Mouse (Mus musculus): ENCODE results near the gene U2af1.
"Not testable (repeated sequence)": the region's sequence is repeated elsewhere in the genome, so short reads cannot be mapped to it uniquely, and the experiment has no call there.

U2af1 gene

GRCm38 (mm10) chr17:31658468-31659185 lies at the start of gene U2af1:
TSS of gene U2af1 (minus strand) at chr17:31658892.
- DNase-seq (ENCODE audit: low read depth, low spot score): peak; percentile 96

DNA sequence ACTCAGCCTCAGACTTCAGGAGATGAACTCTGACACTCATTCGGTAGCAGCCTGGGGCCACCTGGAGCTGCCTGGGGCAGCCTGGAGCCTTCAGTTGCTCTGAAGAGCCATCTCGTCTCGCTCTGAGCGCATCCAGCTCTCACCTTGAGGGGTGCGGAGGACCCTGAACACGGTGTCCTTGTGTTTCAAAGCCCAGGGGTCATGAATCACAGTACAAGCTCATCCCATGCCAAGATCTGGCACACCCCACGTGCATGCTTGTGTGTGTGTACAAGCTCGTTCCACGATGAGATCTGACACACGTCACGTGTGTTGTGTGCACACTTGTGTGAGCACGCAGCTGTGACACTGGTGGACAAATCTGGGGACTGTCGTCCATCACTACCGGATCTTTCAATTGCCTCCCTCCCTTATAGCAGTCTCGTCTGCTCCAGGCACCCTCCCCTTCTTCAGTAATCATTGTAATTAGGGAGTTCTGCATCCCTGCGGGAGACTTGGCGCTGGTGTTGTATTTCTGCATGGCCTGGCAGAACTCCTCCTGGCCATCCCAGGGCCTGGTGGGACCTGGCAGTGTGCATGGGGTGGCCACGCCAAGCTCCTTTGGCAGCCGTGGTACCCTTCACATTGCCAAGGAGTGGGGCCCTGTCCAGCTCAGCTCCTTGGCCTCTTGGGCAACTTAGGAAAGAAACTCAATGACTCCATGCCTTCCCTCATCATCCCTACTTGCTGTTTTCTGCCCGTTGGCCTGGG lies 46.8 kb upstream of the U2af1 start:
- no peak for DNase-seq (ENCODE audit: low read depth, low spot score)

DNA sequence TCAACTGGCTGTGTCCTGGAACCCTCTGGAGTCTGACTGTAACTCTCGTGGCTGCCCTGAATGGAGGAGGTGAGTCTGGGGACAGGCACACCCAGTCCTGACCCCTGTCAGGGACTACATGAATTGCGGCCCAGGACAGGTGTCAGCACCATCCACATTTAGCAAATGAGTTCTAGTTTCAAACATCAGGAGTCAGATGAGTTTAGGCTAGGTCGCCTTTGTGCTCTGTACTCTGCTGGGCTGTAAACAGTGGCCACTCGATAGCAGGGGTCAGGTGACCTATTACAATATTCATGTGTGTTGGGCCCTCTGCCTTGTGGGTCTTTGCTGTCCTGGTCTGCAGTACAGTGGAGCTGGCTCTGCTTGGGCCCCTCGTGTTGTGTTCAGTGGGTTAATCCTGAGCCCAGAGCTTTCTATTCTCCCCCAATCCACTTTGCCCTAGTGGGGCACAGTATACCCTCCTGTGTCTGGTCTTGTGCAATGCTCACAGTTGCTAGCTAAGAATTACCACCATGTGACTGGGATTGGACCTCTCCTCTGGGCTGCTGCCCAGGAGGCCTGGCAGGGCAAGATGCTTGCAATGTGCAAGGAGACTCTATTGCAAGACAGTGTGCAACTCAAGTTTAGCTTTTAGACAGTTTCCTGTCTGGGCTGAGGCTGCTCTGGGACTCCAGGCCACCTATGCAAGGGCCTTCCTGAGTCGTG lies 44.7 kb upstream of the U2af1 start:
- peak; percentile 58 for DNase-seq (ENCODE audit: low read depth, low spot score)

DNA sequence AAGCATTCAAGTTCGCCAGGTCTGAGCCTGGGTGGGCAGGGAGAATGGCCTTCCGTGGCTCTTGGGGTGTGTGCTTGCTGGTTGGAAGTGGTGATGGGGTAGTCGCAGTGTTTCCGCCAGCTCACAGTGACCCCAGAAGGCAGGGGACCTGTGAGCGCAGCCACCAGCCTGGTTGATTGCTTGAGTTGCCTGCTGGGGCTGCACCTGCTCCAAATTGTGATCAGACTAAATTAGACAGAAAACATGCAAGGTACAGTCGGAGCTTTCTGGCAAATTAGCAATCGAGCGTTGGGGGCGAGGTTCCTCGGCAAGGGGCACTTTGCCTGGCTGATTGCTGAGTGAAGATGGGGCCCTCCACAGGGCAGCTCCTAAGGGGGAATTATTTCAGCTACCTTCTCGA lies 39.7 kb upstream of the U2af1 start:
- no peak for DNase-seq (ENCODE audit: low read depth, low spot score)

- not testable (repeated sequence) for DNase-seq (ENCODE audit: low read depth, low spot score)
These were observed 36.7 kb upstream of the U2af1 start for GRCm38 (mm10) chr17:31695356-31695755.

GRCm38 (mm10) chr17:31694949-31695348 lies 36.3 kb upstream of the U2af1 start:
- no peak for DNase-seq (ENCODE audit: low read depth, low spot score)

DNA sequence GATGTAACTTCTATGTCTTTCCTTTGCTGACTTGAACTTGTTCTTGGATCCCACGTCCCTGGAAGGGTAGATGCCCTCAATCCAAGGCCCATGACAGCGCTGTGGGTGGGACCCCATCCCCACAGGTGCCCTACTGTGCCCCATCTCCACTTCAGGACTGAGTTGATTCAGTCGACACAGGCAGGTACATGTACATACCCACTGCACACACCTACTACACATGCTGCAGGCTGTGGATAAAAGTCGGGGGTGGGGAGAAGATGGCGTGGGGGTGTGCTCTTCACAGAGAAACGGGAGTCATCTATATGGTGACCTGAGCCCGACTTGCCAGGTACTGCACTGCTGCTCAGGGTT lies 35.3 kb upstream of the U2af1 start:
- DNase-seq (ENCODE audit: low read depth, low spot score): no peak

- DNase-seq (ENCODE audit: low read depth, low spot score): peak; percentile 64
These were observed 34.8 kb upstream of the U2af1 start for GRCm38 (mm10) chr17:31693330-31694022.

- DNase-seq (ENCODE audit: low read depth, low spot score): no peak
These were observed 34.2 kb upstream of the U2af1 start for GRCm38 (mm10) chr17:31692918-31693317.

DNA sequence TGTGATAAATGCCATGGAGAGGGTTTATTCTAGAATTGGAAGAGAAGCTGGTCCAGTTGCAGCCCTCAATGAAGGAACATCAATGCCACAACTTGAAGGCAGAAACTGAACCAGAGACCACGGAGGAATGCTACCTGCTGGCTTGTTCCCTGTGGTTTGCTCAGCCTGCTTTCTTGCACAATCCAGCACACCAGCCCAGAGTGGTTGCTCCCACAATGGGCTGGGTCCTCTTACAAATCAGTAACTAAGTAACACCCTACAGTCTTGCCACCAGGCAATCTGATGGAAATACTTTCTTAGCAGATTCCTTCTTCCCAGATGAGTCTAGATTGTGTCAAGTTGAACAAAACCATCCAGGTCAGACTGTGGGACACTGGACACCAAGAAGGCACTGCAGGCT lies 30.9 kb upstream of the U2af1 start:
- peak; percentile 32 for DNase-seq (ENCODE audit: low read depth, low spot score)

GRCm38 (mm10) chr17:31688112-31688511 lies 29.4 kb upstream of the U2af1 start:
- DNase-seq (ENCODE audit: low read depth, low spot score): peak; percentile 75

- peak; percentile 76 for DNase-seq (ENCODE audit: low read depth, low spot score)
These were observed 27.5 kb upstream of the U2af1 start for GRCm38 (mm10) chr17:31686225-31686564.

GRCm38 (mm10) chr17:31685514-31686224 lies 27.0 kb upstream of the U2af1 start:
- DNase-seq (ENCODE audit: low read depth, low spot score): peak; percentile 94

GRCm38 (mm10) chr17:31680450-31680849 lies 21.8 kb upstream of the U2af1 start:
- DNase-seq (ENCODE audit: low read depth, low spot score): no peak

GRCm38 (mm10) chr17:31677507-31677906 lies 18.8 kb upstream of the U2af1 start, which contains the start of gene Cryaa:
TSS of gene Cryaa (plus strand) at chr17:31677807.
- DNase-seq (ENCODE audit: low read depth, low spot score): no peak

GRCm38 (mm10) chr17:31674426-31674825 lies 15.7 kb upstream of the U2af1 start:
- DNase-seq (ENCODE audit: low read depth, low spot score): no peak

DNA sequence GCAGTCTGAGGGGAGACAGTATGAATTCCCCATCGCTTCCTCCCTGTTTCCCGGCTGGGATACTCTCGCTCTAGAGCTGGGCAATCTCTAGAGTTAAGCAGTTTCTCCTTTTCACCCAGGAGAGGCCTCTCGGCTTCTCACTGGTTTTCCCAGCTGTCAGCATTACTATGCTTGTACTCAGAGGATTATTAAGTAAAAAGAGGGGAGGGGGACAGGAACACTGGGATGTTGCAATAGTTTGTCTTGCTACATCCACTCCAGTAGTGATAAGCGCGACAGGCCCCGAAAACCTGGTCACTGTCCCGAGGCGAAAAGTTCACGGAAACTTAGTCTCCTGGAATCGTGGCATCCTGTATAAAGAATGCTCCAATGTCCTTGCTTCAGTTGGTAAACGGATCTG lies 13.6 kb upstream of the U2af1 start:
- DNase-seq (ENCODE audit: low read depth, low spot score): no peak

DNA sequence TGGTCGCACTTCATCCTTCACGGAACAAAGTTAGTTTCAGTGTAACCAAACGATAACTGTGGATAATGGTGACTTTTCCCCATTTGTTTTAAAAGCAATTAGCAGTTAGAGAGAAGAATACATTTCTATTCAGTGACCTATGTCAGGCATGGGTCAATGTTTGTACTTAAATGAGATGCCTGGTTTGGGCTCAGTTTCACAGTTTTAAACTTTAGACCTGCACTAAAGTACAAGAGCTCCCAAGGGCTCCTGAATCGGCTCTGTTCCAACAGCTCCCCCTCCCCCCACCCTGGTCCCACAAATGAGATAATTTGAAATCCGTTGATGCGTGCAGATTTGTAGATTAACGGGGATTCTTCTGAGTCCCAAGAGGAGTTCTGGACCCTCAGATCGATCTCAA lies 13.0 kb upstream of the U2af1 start:
- DNase-seq (ENCODE audit: low read depth, low spot score): no peak

DNA sequence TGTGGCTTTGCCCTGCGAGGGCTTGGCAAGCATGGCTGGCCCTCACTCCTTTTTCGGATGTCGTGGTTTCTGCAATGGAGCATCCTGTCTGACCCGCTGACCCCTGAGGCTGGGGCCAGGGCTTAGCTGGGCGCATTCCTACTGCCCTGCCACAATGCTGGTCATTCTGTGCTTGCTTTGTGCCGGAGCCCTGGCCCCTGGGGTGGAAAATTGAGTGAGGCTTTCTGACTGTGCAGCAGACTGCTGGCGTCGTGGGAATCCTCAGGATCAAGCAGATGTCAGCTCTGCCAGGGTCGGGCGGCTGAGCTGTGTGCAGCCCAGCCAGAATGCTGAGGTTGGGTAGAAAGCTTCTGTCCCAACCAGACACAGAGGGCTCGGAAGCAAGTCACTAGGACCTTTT lies 11.5 kb upstream of the U2af1 start:
- DNase-seq (ENCODE audit: low read depth, low spot score): peak; percentile 76

GRCm38 (mm10) chr17:31668306-31668705 lies 9.6 kb upstream of the U2af1 start:
- DNase-seq (ENCODE audit: low read depth, low spot score): no peak

- peak; percentile 90 for DNase-seq (ENCODE audit: low read depth, low spot score)
These were observed 6.1 kb upstream of the U2af1 start for GRCm38 (mm10) chr17:31664760-31665159.
